Mouse (Mus musculus): ENCODE results near the gene Cd9.

- no peak for TF ChIP-seq CTCF (IDR thresholded peaks at IDR 0.05; ENCODE audit: low read depth)
- TF ChIP-seq EP300 (optimal IDR thresholded peaks at IDR 0.05), result no peak
These were observed 9.9 kb downstream of the Cd9 start for GRCm38 (mm10) chr6:125484721-125485120.

All from stomach, postnatal 0 days (tissue).